Mouse (Mus musculus): ENCODE data around the gene Olfr1337. TPM values are rescaled to one million over a fixed set of nuclear protein-coding genes. Genes with fewer than 3 reads are reported as not detected.
A peak's percentile ranks its signal among the peaks of the same experiment; 100 is the strongest.
"Not testable (repeated sequence)": the region's sequence is repeated elsewhere in the genome, so short reads cannot be mapped to it uniquely, and the experiment has no call there.

The Olfr1337 gene
- not detected in 2 replicates for polyA plus RNA-seq (2015; fragmentation: Nextera tagmentation; extraction: Ambion mirVana)

DNA sequence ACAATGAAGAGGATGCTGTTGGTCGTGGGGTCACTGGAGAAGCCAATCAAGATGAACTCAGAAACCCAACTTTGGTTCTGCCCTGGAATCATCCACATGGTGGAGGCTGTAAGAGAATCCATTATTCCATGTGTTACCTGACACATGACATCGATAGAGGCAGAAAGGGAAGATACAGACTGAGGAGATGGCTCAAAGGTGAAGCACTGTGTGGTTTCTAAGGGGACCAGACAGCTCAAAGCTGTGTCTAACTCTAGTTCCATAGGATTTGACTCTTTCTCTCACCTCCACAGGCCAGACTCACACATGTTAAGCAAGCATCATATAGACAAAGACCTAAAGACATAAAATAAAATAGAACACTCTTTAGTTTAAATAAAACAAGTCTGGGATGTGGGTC lies at the start of gene Olfr1337:
Olfr1337 (minus strand) TSS at position 101 of the 400 bp plus-strand sequence.
- H3K4me1 ChIP-seq (replicated peaks; ENCODE audit: control insufficient read depth, insufficient read depth, low read length): no peaks in the 10 kb centered on the region
- H3K27ac ChIP-seq (ENCODE audit: low read length): no peak within 1 kb of the TSS
- no peaks in the 10 kb centered on the region for H3K27me3 ChIP-seq (replicated peaks; ENCODE audit: control insufficient read depth, insufficient read depth, low read length)
- H3K9me3 ChIP-seq (ENCODE audit: control insufficient read depth, low read length): no peaks in the 10 kb centered on the region
- H3K9ac ChIP-seq (replicated peaks; ENCODE audit: low read depth, low read length): no peak within 1 kb of the TSS
- H3K4me2 ChIP-seq (ENCODE audit: low read length): no peak within 1 kb of the TSS
- no peaks in the 10 kb centered on the region for H3K36me3 ChIP-seq (ENCODE audit: control insufficient read depth, insufficient read depth)
- whole genome bisulfite sequencing: 74% methylated on average over 2 of the region's 2 CpGs
- no peak within 1 kb of the TSS for H3K4me3 ChIP-seq (replicated peaks; ENCODE audit: low read length)
- ATAC-seq: no peak

- no peaks in the 10 kb centered on the region for H3K27me3 ChIP-seq (replicated peaks; ENCODE audit: control insufficient read depth, insufficient read depth, low read length)
- H3K4me1 ChIP-seq (replicated peaks; ENCODE audit: control insufficient read depth, insufficient read depth, low read length): no peaks in the 10 kb centered on the region
- 85% methylated on average over 1 of the region's 1 CpGs for WGBS
- no peak for ATAC-seq
- no peak overlapping the region for H3K9ac ChIP-seq (replicated peaks; ENCODE audit: low read depth, low read length)
- no peak overlapping the region for H3K4me2 ChIP-seq (ENCODE audit: low read length)
- no peaks in the 10 kb centered on the region for H3K36me3 ChIP-seq (ENCODE audit: control insufficient read depth, insufficient read depth)
- H3K9me3 ChIP-seq (ENCODE audit: control insufficient read depth, low read length): no peaks in the 10 kb centered on the region
- no peak overlapping the region for H3K4me3 ChIP-seq (replicated peaks; ENCODE audit: low read length)
- no peak overlapping the region for H3K27ac ChIP-seq (ENCODE audit: low read length)
These were observed 36.5 kb upstream of the Olfr1337 start for GRCm38 (mm10) chr4:118818921-118819320.

DNA sequence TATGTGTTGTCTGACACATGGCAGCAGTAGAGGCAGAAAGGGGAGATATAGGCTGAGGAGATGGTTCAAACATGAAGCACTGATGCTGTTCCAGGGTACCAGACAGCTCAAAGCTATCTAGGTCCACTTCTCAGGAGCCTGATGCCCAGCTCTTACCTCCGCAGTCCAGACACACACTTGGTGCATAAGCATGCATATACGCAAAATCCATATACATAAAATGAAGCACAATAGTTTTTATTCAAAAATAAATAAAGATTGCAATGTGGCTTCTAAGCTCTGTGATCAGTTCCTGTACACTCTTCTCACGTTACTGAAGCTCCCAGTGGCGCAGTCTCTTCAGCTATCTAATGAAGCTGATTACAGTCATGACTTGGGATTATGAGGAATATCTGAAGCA lies 27.5 kb upstream of the Olfr1337 start, which contains the start of gene Olfr1335:
Olfr1335 (minus strand) TSS at position 101 of the 400 bp plus-strand sequence.
- Histone ChIP-seq H3K27ac (ENCODE audit: low read length) (no peak within 1 kb of the TSS), H3K4me1 (replicated peaks; ENCODE audit: control insufficient read depth, insufficient read depth, low read length) (no peaks in the 10 kb centered on the region), H3K4me3 (replicated peaks; ENCODE audit: low read length) (no peak within 1 kb of the TSS), H3K9me3 (ENCODE audit: control insufficient read depth, low read length) (no peaks in the 10 kb centered on the region), H3K9ac (replicated peaks; ENCODE audit: low read depth, low read length) (no peak within 1 kb of the TSS), H3K36me3 (ENCODE audit: control insufficient read depth, insufficient read depth) (no peaks in the 10 kb centered on the region), H3K4me2 (ENCODE audit: low read length) (no peak within 1 kb of the TSS), H3K27me3 (replicated peaks; ENCODE audit: control insufficient read depth, insufficient read depth, low read length) (no peaks in the 10 kb centered on the region)
- ATAC-seq: no peak
- 95% methylated on average over 4 of the region's 4 CpGs for WGBS

DNA sequence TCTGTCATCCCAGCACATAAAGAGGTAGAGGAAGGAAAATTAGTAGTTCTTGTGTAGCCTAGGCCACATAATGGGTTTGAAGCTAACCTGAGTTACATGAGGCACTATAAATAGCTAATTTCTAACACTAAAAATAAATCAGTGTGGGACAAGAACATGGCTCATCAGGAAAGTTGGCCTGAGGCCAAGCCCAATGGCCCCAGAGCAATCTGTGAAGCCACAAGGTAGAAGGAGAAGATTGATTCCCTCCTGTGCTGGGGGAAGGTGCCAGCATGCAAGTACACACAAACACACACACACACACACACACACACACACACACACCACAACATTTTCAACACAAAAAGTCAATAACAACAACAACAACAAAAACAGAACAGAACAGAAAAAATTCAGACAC lies 10.4 kb upstream of the Olfr1337 start:
- not testable (repeated sequence) for H3K4me3 ChIP-seq (replicated peaks; ENCODE audit: low read length); H3K9me3 ChIP-seq (ENCODE audit: control insufficient read depth, low read length); H3K4me2 ChIP-seq (ENCODE audit: low read length); H3K4me1 ChIP-seq (replicated peaks; ENCODE audit: control insufficient read depth, insufficient read depth, low read length); ATAC-seq; H3K9ac ChIP-seq (replicated peaks; ENCODE audit: low read depth, low read length); H3K36me3 ChIP-seq (ENCODE audit: control insufficient read depth, insufficient read depth); H3K27me3 ChIP-seq (replicated peaks; ENCODE audit: control insufficient read depth, insufficient read depth, low read length); H3K27ac ChIP-seq (ENCODE audit: low read length)

GRCm38 (mm10) chr4:118758637-118759036 lies 23.7 kb downstream of the Olfr1337 start, which contains the start of gene Olfr1338:
Gene Olfr1338 (minus strand): TSS chr4:118758737.
- no peaks in the 10 kb centered on the region for H3K36me3 ChIP-seq (ENCODE audit: control insufficient read depth, insufficient read depth)
- ATAC-seq: no peak
- H3K9me3 ChIP-seq (ENCODE audit: control insufficient read depth, low read length): no peaks in the 10 kb centered on the region
- no peak within 1 kb of the TSS for H3K9ac ChIP-seq (replicated peaks; ENCODE audit: low read depth, low read length)
- no peaks in the 10 kb centered on the region for H3K27me3 ChIP-seq (replicated peaks; ENCODE audit: control insufficient read depth, insufficient read depth, low read length)
- H3K4me2 ChIP-seq (ENCODE audit: low read length): no peak within 1 kb of the TSS
- H3K4me1 ChIP-seq (replicated peaks; ENCODE audit: control insufficient read depth, insufficient read depth, low read length): no peaks in the 10 kb centered on the region
- no peak within 1 kb of the TSS for H3K4me3 ChIP-seq (replicated peaks; ENCODE audit: low read length)
- 90% methylated on average over 1 of the region's 1 CpGs for WGBS
- no peak within 1 kb of the TSS for H3K27ac ChIP-seq (ENCODE audit: low read length)

GRCm38 (mm10) chr4:118741881-118742280 lies 40.5 kb downstream of the Olfr1337 start:
- H3K36me3 ChIP-seq (ENCODE audit: control insufficient read depth, insufficient read depth): no peaks in the 10 kb centered on the region
- peaks cover 2% of the 10 kb centered on the region; the same call in 1 of the 2 replicates for H3K4me1 ChIP-seq (replicated peaks; ENCODE audit: control insufficient read depth, insufficient read depth, low read length)
- WGBS: 3% methylated on average over 16 of the region's 16 CpGs
- no peak overlapping the region for H3K4me3 ChIP-seq (replicated peaks; ENCODE audit: low read length)
- no peak overlapping the region for H3K9ac ChIP-seq (replicated peaks; ENCODE audit: low read depth, low read length)
- peaks cover 5% of the 10 kb centered on the region; the same call in 1 of the 2 replicates for H3K27me3 ChIP-seq (replicated peaks; ENCODE audit: control insufficient read depth, insufficient read depth, low read length)
- H3K27ac ChIP-seq (ENCODE audit: low read length): no peak overlapping the region
- no peak for ATAC-seq
- H3K4me2 ChIP-seq (ENCODE audit: low read length): peak overlapping the region; percentile 20
- 0 out of 2 replicates have a peak, but pooled peaks cover 4% of the 10 kb centered on the region for H3K9me3 ChIP-seq (ENCODE audit: control insufficient read depth, low read length)

DNA sequence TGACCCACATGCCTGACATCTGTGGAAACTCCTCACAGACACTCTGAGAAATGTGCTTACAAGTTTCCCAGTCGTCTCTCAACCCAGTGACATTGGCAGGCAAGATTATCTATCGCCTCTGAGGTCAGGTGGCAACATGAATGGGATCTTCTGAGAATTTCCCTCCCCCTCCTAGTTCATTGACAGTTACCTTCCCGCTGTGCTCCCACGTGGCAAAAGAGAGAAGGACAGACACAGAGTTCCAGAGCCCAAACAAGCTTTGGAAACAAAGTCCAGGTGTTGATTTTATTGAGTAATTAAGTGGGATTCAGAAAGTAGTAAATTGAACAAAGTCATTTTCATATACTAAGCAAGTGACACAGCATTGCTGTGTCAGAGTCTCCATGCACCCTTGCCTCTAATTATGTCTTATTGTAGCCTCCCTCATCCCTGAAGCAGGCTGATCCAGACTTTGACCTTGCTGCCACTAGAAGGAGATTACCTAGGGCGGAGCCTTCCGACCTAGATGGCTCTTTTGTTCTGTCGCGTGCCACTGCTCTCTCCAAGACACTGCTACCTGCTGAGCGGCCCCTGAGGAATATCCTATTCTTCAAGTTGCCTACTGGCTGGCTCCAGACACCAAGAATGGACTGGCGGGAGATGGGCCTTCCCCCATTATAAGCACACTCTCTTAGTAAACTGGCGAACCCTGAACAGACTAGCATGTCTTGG lies 41.2 kb downstream of the Olfr1337 start:
- no peak overlapping the region for H3K4me2 ChIP-seq (ENCODE audit: low read length)
- WGBS: 5% methylated on average over 11 of the region's 11 CpGs
- no peak overlapping the region for H3K27ac ChIP-seq (ENCODE audit: low read length)
- peaks cover 2% of the 10 kb centered on the region; the same call in 1 of the 2 replicates for H3K4me1 ChIP-seq (replicated peaks; ENCODE audit: control insufficient read depth, insufficient read depth, low read length)
- no peak for ATAC-seq
- H3K9ac ChIP-seq (replicated peaks; ENCODE audit: low read depth, low read length): no peak overlapping the region
- H3K27me3 ChIP-seq (replicated peaks; ENCODE audit: control insufficient read depth, insufficient read depth, low read length): peaks cover 5% of the 10 kb centered on the region; the same call in 1 of the 2 replicates
- no peaks in the 10 kb centered on the region for H3K36me3 ChIP-seq (ENCODE audit: control insufficient read depth, insufficient read depth)
- no peak overlapping the region for H3K4me3 ChIP-seq (replicated peaks; ENCODE audit: low read length)
- no peaks in the 10 kb centered on the region for H3K9me3 ChIP-seq (ENCODE audit: control insufficient read depth, low read length)

- Histone ChIP-seq H3K9ac (replicated peaks; ENCODE audit: low read depth, low read length) (no peak overlapping the region), H3K4me2 (ENCODE audit: low read length) (no peak overlapping the region), H3K27me3 (replicated peaks; ENCODE audit: control insufficient read depth, insufficient read depth, low read length) (peaks cover 5% of the 10 kb centered on the region; the same call in 1 of the 2 replicates), H3K4me3 (replicated peaks; ENCODE audit: low read length) (no peak overlapping the region), H3K36me3 (ENCODE audit: control insufficient read depth, insufficient read depth) (no peaks in the 10 kb centered on the region), H3K4me1 (replicated peaks; ENCODE audit: control insufficient read depth, insufficient read depth, low read length) (peaks cover 2% of the 10 kb centered on the region; the same call in 1 of the 2 replicates), H3K9me3 (ENCODE audit: control insufficient read depth, low read length) (no peaks in the 10 kb centered on the region), H3K27ac (ENCODE audit: low read length) (no peak overlapping the region)
- WGBS: 66% methylated on average over 3 of the region's 3 CpGs
- ATAC-seq: no peak
These were observed 42.8 kb downstream of the Olfr1337 start for GRCm38 (mm10) chr4:118739574-118739973.

GRCm38 (mm10) chr4:118731875-118732274 lies 50.5 kb downstream of the Olfr1337 start, which contains the start of gene Olfr1339:
Gene Olfr1339 (plus strand): TSS chr4:118732175.
- Histone ChIP-seq H3K27ac (ENCODE audit: low read length) (no peak within 1 kb of the TSS), H3K4me3 (replicated peaks; ENCODE audit: low read length) (no peak within 1 kb of the TSS), H3K9me3 (ENCODE audit: control insufficient read depth, low read length) (no peaks in the 10 kb centered on the region), H3K4me2 (ENCODE audit: low read length) (no peak within 1 kb of the TSS), H3K4me1 (replicated peaks; ENCODE audit: control insufficient read depth, insufficient read depth, low read length) (no peaks in the 10 kb centered on the region), H3K9ac (replicated peaks; ENCODE audit: low read depth, low read length) (no peak within 1 kb of the TSS), H3K36me3 (ENCODE audit: control insufficient read depth, insufficient read depth) (no peaks in the 10 kb centered on the region), H3K27me3 (replicated peaks; ENCODE audit: control insufficient read depth, insufficient read depth, low read length) (no peaks in the 10 kb centered on the region)
- ATAC-seq: no peak
- 100% methylated on average over 1 of the region's 1 CpGs for WGBS

All from forebrain, embryonic 16.5 days (tissue).